Mouse (Mus musculus) liver, embryonic 16.5 days (tissue): ENCODE measurements around the gene Rsl1d1. TPM values are rescaled to one million over a fixed set of nuclear protein-coding genes. Genes with fewer than 3 reads are reported as not detected.

Experiments used
- ATAC-seq: fragments of 200-750 bp; cut with Nextera tagmentation; 2 replicates; pipeline ENCODE4 v1.8.0; 2017; ENCODE audit warnings: low read depth, mild to moderate bottlenecking, moderate number of reproducible peaks, moderate library complexity
- H3K27ac ChIP-seq: fragments of 300-500 bp; sonication (generic); 2 replicates; pipeline ENCODE4 v1.5.1; 2014; ENCODE audit warnings: mild to moderate bottlenecking, low read length
- H3K27me3 ChIP-seq: fragments of 300-500 bp; sonication (generic); 2 replicates; pipeline ENCODE4 v1.6.1; 2014; ENCODE audit warnings: low read depth, low read length, mixed read lengths; ENCODE audit not compliant: control insufficient read depth, insufficient read depth
- H3K36me3 ChIP-seq: fragments of 300-500 bp; sonication (generic); 2 replicates; pipeline ENCODE4 v1.6.1; 2014; ENCODE audit warnings: mild to moderate bottlenecking; ENCODE audit not compliant: control insufficient read depth, insufficient read depth
- H3K4me1 ChIP-seq: fragments of 300-500 bp; sonication (generic); 2 replicates; pipeline ENCODE4 v1.6.1; 2014; ENCODE audit warnings: low read depth, low read length, mixed read lengths; ENCODE audit not compliant: control insufficient read depth
- H3K4me2 ChIP-seq: fragments of 300-500 bp; sonication (generic); 2 replicates; pipeline ENCODE4 v1.6.1; 2014; ENCODE audit warnings: low read depth, low read length, mixed read lengths
- H3K4me3 ChIP-seq: fragments of 300-500 bp; sonication (generic); 2 replicates; pipeline ENCODE4 v1.5.1; 2014; ENCODE audit warnings: low read depth, mild to moderate bottlenecking, low read length
- H3K9ac ChIP-seq: fragments of 300-500 bp; sonication (generic); 2 replicates; pipeline ENCODE4 v1.6.1; 2014; ENCODE audit warnings: low read depth, low read length
- H3K9me3 ChIP-seq: fragments of 300-500 bp; sonication (generic); replicated peaks from 2 replicates; pipeline ENCODE4 v1.6.1; 2016; ENCODE audit warnings: low read length; ENCODE audit not compliant: control insufficient read depth
- WGBS: fragments of 180-500 bp; shearing (Covaris S2); extraction: QIAGEN DNeasy Blood & Tissue Kit; methylation state at CpG from one replicate; pipeline ENCODE4 v1.1.7; 2014; ENCODE audit not compliant: insufficient replicate concordance; 5-methylcytosine and 5-hydroxymethylcytosine counted together
- polyA plus RNA-seq: library from polyadenylated mRNA; unstranded; fragments of >200 nt; fragmentation: Nextera tagmentation; extraction: Ambion mirVana; gene quantifications from 2 replicates; pipeline ENCODE4 v1.2.1, GENCODE M21; 2015

Gene Rsl1d1
- polyA plus RNA-seq, 1 experiment from 2014 or later, result 66.9 TPM

DNA sequence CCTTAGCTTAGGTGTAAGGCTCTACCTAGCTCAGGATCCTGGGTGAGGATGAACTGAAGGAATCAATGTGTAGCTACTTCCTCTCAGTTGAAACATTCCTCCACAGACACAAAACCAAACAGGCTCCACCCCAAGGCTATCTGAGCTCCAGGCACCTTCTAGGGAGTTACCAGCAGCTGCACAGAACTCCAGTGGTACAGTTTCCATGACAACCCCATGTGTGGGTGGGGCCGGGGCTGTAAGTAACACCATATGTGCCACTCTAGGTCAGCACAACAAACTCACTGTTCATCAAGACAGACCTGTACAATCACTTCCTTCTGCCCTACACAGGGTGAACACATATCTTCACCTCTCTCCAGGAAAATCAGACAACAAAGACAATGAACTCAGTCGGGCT lies 4.7 kb downstream of the Rsl1d1 start:
- no peaks in the 10 kb centered on the region for H3K27me3 ChIP-seq
- WGBS, result 64% methylated on average over 2 of the region's 2 CpGs
- H3K9ac ChIP-seq, result no peak overlapping the region
- H3K27ac ChIP-seq, result no peak overlapping the region
- no peak overlapping the region for H3K4me3 ChIP-seq
- no peak overlapping the region for H3K4me2 ChIP-seq
- H3K9me3 ChIP-seq, result no peaks in the 10 kb centered on the region
- H3K36me3 ChIP-seq, result peaks cover 55% of the 10 kb centered on the region
- peak; percentile 33 for ATAC-seq
- peaks cover 12% of the 10 kb centered on the region for H3K4me1 ChIP-seq

GRCm38 (mm10) chr16:11197052-11197451 lies 6.1 kb downstream of the Rsl1d1 start:
- ATAC-seq, result no peak
- Histone ChIP-seq H3K4me3 (no peak overlapping the region), H3K27me3 (no peaks in the 10 kb centered on the region), H3K27ac (no peak overlapping the region), H3K4me2 (no peak overlapping the region), H3K9ac (no peak overlapping the region), H3K9me3 (no peaks in the 10 kb centered on the region), H3K36me3 (peaks cover 67% of the 10 kb centered on the region), H3K4me1 (peaks cover 9% of the 10 kb centered on the region)
- WGBS, result 74% methylated on average over 4 of the region's 4 CpGs

GRCm38 (mm10) chr16:11193231-11193630 lies 9.9 kb downstream of the Rsl1d1 start:
- 84% methylated on average over 2 of the region's 2 CpGs for WGBS
- Histone ChIP-seq H3K27ac (no peak overlapping the region), H3K36me3 (peaks cover 50% of the 10 kb centered on the region), H3K9me3 (no peaks in the 10 kb centered on the region), H3K4me1 (peaks cover under 1% of the 10 kb centered on the region; the same call in 1 of the 2 replicates), H3K9ac (no peak overlapping the region), H3K4me3 (no peak overlapping the region), H3K4me2 (no peak overlapping the region), H3K27me3 (no peaks in the 10 kb centered on the region)
- ATAC-seq, result no peak

DNA sequence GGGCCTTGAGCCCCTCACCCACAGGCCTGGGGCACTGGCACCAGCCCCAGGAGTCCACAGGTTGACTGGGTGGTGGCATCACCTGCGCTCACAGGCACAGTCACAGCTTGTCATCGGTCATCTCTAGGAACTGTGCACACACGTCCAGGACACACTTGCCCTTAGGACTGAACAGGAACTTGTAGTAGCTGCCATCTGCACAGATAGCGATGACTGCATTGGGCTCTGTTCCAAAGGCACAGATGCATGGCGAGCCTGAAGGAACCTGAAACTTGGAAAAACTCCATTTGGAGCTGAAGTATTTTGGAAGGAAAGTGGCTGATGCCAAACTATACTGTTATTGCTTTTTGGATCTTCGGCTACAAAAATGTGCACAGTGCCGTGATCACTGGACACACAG lies 13.0 kb downstream of the Rsl1d1 start:
- ATAC-seq, result no peak
- 73% methylated on average over 7 of the region's 7 CpGs for WGBS

GRCm38 (mm10) chr16:11177404-11177803 lies 25.7 kb downstream of the Rsl1d1 start:
- H3K4me2 ChIP-seq, result peak overlapping the region; percentile 81
- no peaks in the 10 kb centered on the region for H3K9me3 ChIP-seq
- 53% methylated on average over 2 of the region's 2 CpGs for WGBS
- ATAC-seq, result no peak
- H3K4me3 ChIP-seq, result no peak overlapping the region
- H3K27ac ChIP-seq, result no peak overlapping the region
- peaks cover 18% of the 10 kb centered on the region for H3K4me1 ChIP-seq
- no peak overlapping the region; the same call in 1 of the 2 replicates for H3K9ac ChIP-seq
- no peaks in the 10 kb centered on the region for H3K27me3 ChIP-seq
- no peaks in the 10 kb centered on the region for H3K36me3 ChIP-seq

More for the DNA sequence above, 13.0 kb downstream of the Rsl1d1 start:
- Histone ChIP-seq H3K27ac (no peak overlapping the region), H3K9me3 (no peaks in the 10 kb centered on the region), H3K4me3 (no peak overlapping the region), H3K4me2 (no peak overlapping the region), H3K4me1 (no peaks in the 10 kb centered on the region), H3K9ac (no peak overlapping the region), H3K27me3 (no peaks in the 10 kb centered on the region), H3K36me3 (peaks cover 25% of the 10 kb centered on the region)

- Histone ChIP-seq H3K27me3 (no peaks in the 10 kb centered on the region), H3K27ac (peak overlapping the region; percentile 96), H3K9ac (peak overlapping the region; percentile 97), H3K36me3 (no peaks in the 10 kb centered on the region), H3K4me1 (peaks cover 23% of the 10 kb centered on the region), H3K9me3 (no peaks in the 10 kb centered on the region), H3K4me3 (peak overlapping the region; percentile 97), H3K4me2 (peak overlapping the region; percentile 81)
- 5% methylated on average over 4 of the region's 4 CpGs for WGBS
- no peak for ATAC-seq
Measured at GRCm38 (mm10) chr16:11176884-11177244, 26.3 kb downstream of the Rsl1d1 start.

GRCm38 (mm10) chr16:11176208-11176883 lies 26.8 kb downstream of the Rsl1d1 start, which contains the start of gene Zc3h7a:
Gene Zc3h7a, minus strand, starts transcription at chr16:11176393.
- Histone ChIP-seq H3K36me3 (no peaks in the 10 kb centered on the region), H3K27ac (peak within 1 kb of the TSS; percentile 96), H3K9me3 (no peaks in the 10 kb centered on the region), H3K27me3 (no peaks in the 10 kb centered on the region), H3K4me1 (peaks cover 28% of the 10 kb centered on the region), H3K4me3 (peak within 1 kb of the TSS; percentile 97), H3K9ac (peak within 1 kb of the TSS; percentile 97), H3K4me2 (peak within 1 kb of the TSS; percentile 81)
- ATAC-seq, result peak; percentile 91
- WGBS, result under 1% methylated on average over 57 of the region's 57 CpGs

- under 1% methylated on average over 72 of the region's 72 CpGs for WGBS
- peak; percentile 67 for ATAC-seq
- Histone ChIP-seq H3K4me2 (peak overlapping the region; percentile 81), H3K36me3 (no peaks in the 10 kb centered on the region), H3K9ac (peak overlapping the region; percentile 97), H3K27me3 (no peaks in the 10 kb centered on the region), H3K9me3 (no peaks in the 10 kb centered on the region), H3K4me1 (peaks cover 31% of the 10 kb centered on the region), H3K4me3 (peak overlapping the region; percentile 97), H3K27ac (peak overlapping the region; percentile 96)
Measured at GRCm38 (mm10) chr16:11175489-11176207, 27.5 kb downstream of the Rsl1d1 start.

GRCm38 (mm10) chr16:11175100-11175488 lies 28.0 kb downstream of the Rsl1d1 start:
- Histone ChIP-seq H3K4me3 (peak overlapping the region; percentile 97), H3K9ac (peak overlapping the region; percentile 97), H3K27ac (peak overlapping the region; percentile 96), H3K27me3 (no peaks in the 10 kb centered on the region), H3K9me3 (no peaks in the 10 kb centered on the region), H3K4me2 (peak overlapping the region; percentile 81), H3K36me3 (no peaks in the 10 kb centered on the region), H3K4me1 (peaks cover 31% of the 10 kb centered on the region)
- 3% methylated on average over 9 of the region's 9 CpGs for WGBS
- ATAC-seq, result no peak
